Mouse (Mus musculus) erythroblast, embryonic 14.5 days (primary cell): Measurements from ENCODE around the gene Ostf1. TPM values are rescaled to one million over a fixed set of nuclear protein-coding genes. Genes with fewer than 3 reads are reported as not detected.

Experiments used
- H3K27me3 ChIP-seq: 2 replicates; pipeline ENCODE4 v1.6.1; 2012; ENCODE audit warnings: inconsistent platforms; ENCODE audit not compliant: control insufficient read depth
- H3K36me3 ChIP-seq: 2 replicates; pipeline ENCODE4 v1.6.1; 2012; ENCODE audit warnings: mild to moderate bottlenecking, inconsistent platforms; ENCODE audit not compliant: control insufficient read depth
- H3K4me1 ChIP-seq: 2 replicates; pipeline ENCODE4 v1.6.1; 2012; ENCODE audit warnings: inconsistent platforms; ENCODE audit not compliant: control insufficient read depth
- H3K4me3 ChIP-seq: replicated peaks from 2 replicates; pipeline ENCODE3; 2012; ENCODE audit warnings: moderate library complexity, mild to moderate bottlenecking, inconsistent platforms
- H3K9me3 ChIP-seq: 2 replicates; pipeline ENCODE4 v1.6.1; 2012; ENCODE audit warnings: low read length, inconsistent platforms, mixed read lengths; ENCODE audit not compliant: control insufficient read depth
- GATA1 ChIP-seq: IDR thresholded peaks from 2 replicates; pipeline ENCODE4 v1.6.1; 2012; ENCODE audit warnings: low read length, inconsistent platforms, mixed read lengths
- TAL1 ChIP-seq: IDR thresholded peaks from 3 replicates; pipeline ENCODE4 v1.6.1; 2012; ENCODE audit warnings: low read length, inconsistent platforms, mixed read lengths
- polyA plus RNA-seq: library from polyadenylated mRNA; stranded (reverse); fragments of >175 nt; gene quantifications from 2 replicates; pipeline ENCODE4 v1.2.3, GENCODE M21; 2012

Gene Ostf1
- polyA plus RNA-seq, 1 experiment, result 12.0 TPM

- H3K27me3 ChIP-seq, result no peaks in the 10 kb centered on the region
- H3K4me1 ChIP-seq, result no peaks in the 10 kb centered on the region
- TF ChIP-seq TAL1 (no peak), GATA1 (no peak)
- no peaks in the 10 kb centered on the region for H3K9me3 ChIP-seq
- no peak overlapping the region for H3K4me3 ChIP-seq
- no peaks in the 10 kb centered on the region; the same call in 1 of the 2 replicates for H3K36me3 ChIP-seq
Measured at GRCm38 (mm10) chr19:18583706-18584105, 47.9 kb downstream of the Ostf1 start.

- Histone ChIP-seq H3K4me1 (no peaks in the 10 kb centered on the region), H3K9me3 (no peaks in the 10 kb centered on the region), H3K36me3 (no peaks in the 10 kb centered on the region; the same call in 1 of the 2 replicates), H3K4me3 (no peak overlapping the region), H3K27me3 (no peaks in the 10 kb centered on the region)
- TF ChIP-seq GATA1, result no peak
- no peak for TF ChIP-seq TAL1
Measured at GRCm38 (mm10) chr19:18582887-18583286, 48.7 kb downstream of the Ostf1 start.

- Histone ChIP-seq H3K4me3 (no peak overlapping the region), H3K9me3 (no peaks in the 10 kb centered on the region), H3K36me3 (no peaks in the 10 kb centered on the region; the same call in 1 of the 2 replicates), H3K27me3 (no peaks in the 10 kb centered on the region), H3K4me1 (no peaks in the 10 kb centered on the region)
- TF ChIP-seq GATA1, result no peak
Measured at GRCm38 (mm10) chr19:18582226-18582625, 49.4 kb downstream of the Ostf1 start.

GRCm38 (mm10) chr19:18581046-18581445 is 50.6 kb downstream of the Ostf1 start:
- Histone ChIP-seq H3K4me1 (no peaks in the 10 kb centered on the region), H3K36me3 (no peaks in the 10 kb centered on the region; the same call in 1 of the 2 replicates), H3K9me3 (no peaks in the 10 kb centered on the region), H3K27me3 (no peaks in the 10 kb centered on the region), H3K4me3 (no peak overlapping the region)
- TF ChIP-seq TAL1, result no peak
- TF ChIP-seq GATA1, result no peak

- H3K4me3 ChIP-seq, result no peak overlapping the region
- H3K36me3 ChIP-seq, result no peaks in the 10 kb centered on the region
- H3K4me1 ChIP-seq, result no peaks in the 10 kb centered on the region
- H3K27me3 ChIP-seq, result no peaks in the 10 kb centered on the region
- H3K9me3 ChIP-seq, result no peaks in the 10 kb centered on the region
- no peak for TF ChIP-seq TAL1
- TF ChIP-seq GATA1, result no peak
Measured at GRCm38 (mm10) chr19:18579012-18579358, 52.6 kb downstream of the Ostf1 start.

GRCm38 (mm10) chr19:18578216-18579011 is 53.2 kb downstream of the Ostf1 start:
- TF ChIP-seq GATA1 (no peak), TAL1 (no peak)
- H3K9me3 ChIP-seq, result no peaks in the 10 kb centered on the region
- no peaks in the 10 kb centered on the region for H3K4me1 ChIP-seq
- H3K27me3 ChIP-seq, result no peaks in the 10 kb centered on the region
- H3K4me3 ChIP-seq, result no peak overlapping the region
- no peaks in the 10 kb centered on the region for H3K36me3 ChIP-seq

GRCm38 (mm10) chr19:18577348-18577747 is 54.3 kb downstream of the Ostf1 start:
- H3K4me1 ChIP-seq, result no peaks in the 10 kb centered on the region
- no peaks in the 10 kb centered on the region for H3K36me3 ChIP-seq
- TF ChIP-seq GATA1, result no peak
- TF ChIP-seq TAL1, result no peak
- no peak overlapping the region for H3K4me3 ChIP-seq
- H3K9me3 ChIP-seq, result no peaks in the 10 kb centered on the region
- H3K27me3 ChIP-seq, result no peaks in the 10 kb centered on the region

GRCm38 (mm10) chr19:18575891-18576290 is 55.7 kb downstream of the Ostf1 start:
- Histone ChIP-seq H3K4me1 (no peaks in the 10 kb centered on the region), H3K9me3 (no peaks in the 10 kb centered on the region), H3K36me3 (no peaks in the 10 kb centered on the region), H3K4me3 (no peak overlapping the region), H3K27me3 (no peaks in the 10 kb centered on the region)
- no peak for TF ChIP-seq TAL1
- TF ChIP-seq GATA1, result no peak

GRCm38 (mm10) chr19:18573907-18574306 is 57.7 kb downstream of the Ostf1 start:
- H3K4me3 ChIP-seq, result no peak overlapping the region
- TF ChIP-seq TAL1 (no peak), GATA1 (no peak)
- H3K36me3 ChIP-seq, result no peaks in the 10 kb centered on the region
- H3K27me3 ChIP-seq, result no peaks in the 10 kb centered on the region
- H3K4me1 ChIP-seq, result no peaks in the 10 kb centered on the region
- no peaks in the 10 kb centered on the region for H3K9me3 ChIP-seq
